Mouse (Mus musculus): ENCODE measurements around the gene Ralgapa1. TPM values are rescaled to one million over a fixed set of nuclear protein-coding genes. Genes with fewer than 3 reads are reported as not detected.

Gene Ralgapa1
- total and polyA plus RNA-seq, 3 experiments: 14.1 to 111 (median 29.7) TPM

GRCm38 (mm10) chr12:55835857-55836198 lies 14.9 kb upstream of the Ralgapa1 start:
- Histone ChIP-seq H3K9me3 (replicated peaks; ENCODE audit: insufficient read depth, low read length) (no peaks in the 10 kb centered on the region), H3K4me1 (ENCODE audit: control insufficient read depth in 1 of 2, insufficient read depth in 2 of 2, low read length in 2 of 2) (peaks cover 0 to 4% of the 10 kb centered on the region in 2 experiments; a peak in 2 of 4 replicates), H3K9ac (ENCODE audit: control insufficient read depth, low read depth, low read length, poor library complexity, severe bottlenecking) (peak overlapping the region; percentile 57), H3K27me3 (ENCODE audit: control insufficient read depth in 1 of 2, insufficient read depth in 2 of 2, low read length in 2 of 2) (no peaks in the 10 kb centered on the region), H3K4me3 (ENCODE audit: control insufficient read depth in 1 of 2, insufficient read depth in 1 of 2, low read depth in 2 of 2, low read length in 2 of 2) (peak overlapping the region; percentile 21 to 34), H3K36me3 (ENCODE audit: control insufficient read depth in 1 of 2, insufficient read depth in 2 of 2, low read length in 2 of 2) (peaks cover 0 to 9% of the 10 kb centered on the region in 2 experiments; a peak in 2 of 4 replicates), H3K79me2 (ENCODE audit: control insufficient read depth, insufficient read depth, low read length, poor library complexity) (peaks cover 13% of the 10 kb centered on the region), H3K27ac (ENCODE audit: control insufficient read depth, low read depth, low read length) (peak overlapping the region; percentile 64)
- DNase-seq (ENCODE audit: low read depth, low spot score): no peak
- TF ChIP-seq E2F4 (IDR thresholded peaks at IDR 0.05; ENCODE audit: borderline replicate concordance, low read depth, low read length) (peak; percentile 100), NRF1 (IDR thresholded peaks at IDR 0.05; ENCODE audit: insufficient read depth, low read depth, low read length, poor library complexity, severe bottlenecking) (no peak), ZKSCAN1 (IDR thresholded peaks at IDR 0.05; ENCODE audit: low read depth, low read length) (no peak), GABPA (IDR thresholded peaks at IDR 0.05; ENCODE audit: low read depth, low read length) (no peak), MAFK (IDR thresholded peaks at IDR 0.05; ENCODE audit: borderline replicate concordance, low read depth, low read length) (no peak), USF1 (IDR thresholded peaks at IDR 0.05; ENCODE audit: low read depth, low read length) (no peak), SIN3A (IDR thresholded peaks at IDR 0.05; ENCODE audit: low read length) (peak; percentile 85), EP300 (IDR thresholded peaks at IDR 0.05; ENCODE audit: low read depth in 1 of 2, low read length in 2 of 2) (no peak), MXI1 (IDR thresholded peaks at IDR 0.05; ENCODE audit: low read depth, low read length) (no peak), USF2 (IDR thresholded peaks at IDR 0.05; ENCODE audit: borderline replicate concordance in 1 of 2, insufficient read depth in 1 of 2, low read depth in 1 of 2, low read length in 2 of 2) (no peak), ETS1 (IDR thresholded peaks at IDR 0.05; ENCODE audit: low read depth, low read length) (no peak; the same call in 1 of the 2 replicates), NELFE (IDR thresholded peaks at IDR 0.05; ENCODE audit: low read depth, low read length) (no peak), TCF12 (IDR thresholded peaks at IDR 0.05; ENCODE audit: low read depth, low read length) (no peak), ZC3H11A (IDR thresholded peaks at IDR 0.05; ENCODE audit: low read depth, low read length) (no peak), TBP (IDR thresholded peaks at IDR 0.05; ENCODE audit: low read depth, low read length) (peak; percentile 73), GATA1 (IDR thresholded peaks at IDR 0.05; ENCODE audit: low read depth, low read length) (peak; percentile 100), CHD1 (IDR thresholded peaks at IDR 0.05; ENCODE audit: low read depth, low read length) (no peak), UBTF (IDR thresholded peaks at IDR 0.05; ENCODE audit: borderline replicate concordance, insufficient read depth, low read depth, low read length) (no peak), ZNF384 (IDR thresholded peaks at IDR 0.05; ENCODE audit: low read depth, low read length) (no peak), MYB (IDR thresholded peaks at IDR 0.05; ENCODE audit: low read depth, low read length) (no peak), POLR2AphosphoS2 (IDR thresholded peaks at IDR 0.05; ENCODE audit: low read length) (no peak), POLR2A (IDR thresholded peaks at IDR 0.05; ENCODE audit: control insufficient read depth in 1 of 2, insufficient read depth in 1 of 2, low read depth in 1 of 2, low read length in 2 of 2, poor library complexity in 1 of 2) (no peak; a peak in 1 of 4 replicates), RCOR1 (IDR thresholded peaks at IDR 0.05; ENCODE audit: low read depth, low read length) (no peak), TAL1 (IDR thresholded peaks at IDR 0.05; ENCODE audit: low read length) (no peak), POLR2AphosphoS5 (IDR thresholded peaks at IDR 0.05; ENCODE audit: borderline replicate concordance, low read depth, low read length) (no peak), RAD21 (IDR thresholded peaks at IDR 0.05; ENCODE audit: low read depth, low read length) (no peak), KAT2A (conservative IDR thresholded peaks at IDR 0.05; ENCODE audit: low read depth, low read length) (no peak), ELF1 (IDR thresholded peaks at IDR 0.05; ENCODE audit: low read depth, low read length) (no peak), MYC (IDR thresholded peaks at IDR 0.05; ENCODE audit: low read depth, low read length) (no peak), ZMIZ1 (IDR thresholded peaks at IDR 0.05; ENCODE audit: low read depth, low read length) (no peak), HCFC1 (IDR thresholded peaks at IDR 0.05; ENCODE audit: low read depth, low read length) (no peak), MAZ (IDR thresholded peaks at IDR 0.05; ENCODE audit: low read depth, low read length) (no peak)
